Mouse (Mus musculus): ENCODE measurements at regions not wholly inside any gene's neighbourhood (a gene's known extent, or its start where the extent isn't known, plus 50 kb on each side); places are given as distances from the start of the nearest gene placed in this dataset.

- TF ChIP-seq CTCF (IDR thresholded peaks at IDR 0.05) (no peak), EP300 (IDR thresholded peaks at IDR 0.05) (no peak)
Measured at GRCm38 (mm10) chr11:91944336-91944735, 367.0 kb upstream of the Kif2b start.
